Mouse (Mus musculus) E14TG2a.4 (cell line): ENCODE measurements around the gene Calcrl.

Source experiments
- CTCF ChIP-seq: conservative IDR thresholded peaks from 2 replicates; pipeline ENCODE4 v1.5.1; 2014; ENCODE audit warnings: low read length
- NANOG ChIP-seq: IDR thresholded peaks from 2 replicates; pipeline ENCODE4 v1.6.1; 2014; ENCODE audit warnings: borderline replicate concordance, low read length, mixed read lengths

GRCm38 (mm10) chr2:84347376-84347775 lies 77.8 kb downstream of the Calcrl start:
- TF ChIP-seq CTCF: no peak
- no peak for TF ChIP-seq NANOG
